Mouse (Mus musculus) embryo, embryonic 11 days (tissue): ENCODE measurements at regions not wholly inside any gene's neighbourhood (a gene's known extent, or its start where the extent isn't known, plus 50 kb on each side); places are given as distances from the start of the nearest gene placed in this dataset.
"Not testable (repeated sequence)": the region's sequence is repeated elsewhere in the genome, so short reads cannot be mapped to it uniquely, and the experiment has no call there.

ENCODE experiments used
- DNase-seq: peaks from one replicate; pipeline ENCODE4 v3.0.0-alpha.2; 2015

- no peak for DNase-seq
Observed at GRCm38 (mm10) chr3:40200174-40200573, 330.9 kb upstream of the Intu start.

GRCm38 (mm10) chr3:40206326-40206725, 324.8 kb upstream of the Intu start:
- peak; percentile 41 for DNase-seq

GRCm38 (mm10) chr3:40211793-40212192, 319.3 kb upstream of the Intu start:
- no peak for DNase-seq

- DNase-seq, result no peak
Observed at GRCm38 (mm10) chr3:40226772-40227171, 304.3 kb upstream of the Intu start.

GRCm38 (mm10) chr3:40243499-40244101, 287.5 kb upstream of the Intu start:
- DNase-seq, result no peak

- DNase-seq, result peak; percentile 27
Observed at GRCm38 (mm10) chr3:40254376-40254775, 276.7 kb upstream of the Intu start.

- DNase-seq, result no peak
Observed at GRCm38 (mm10) chr3:40262536-40262935, 268.6 kb upstream of the Intu start.

GRCm38 (mm10) chr3:40267514-40267913, 263.6 kb upstream of the Intu start:
- DNase-seq, result no peak

- DNase-seq, result no peak
Observed at GRCm38 (mm10) chr3:40282926-40283325, 248.2 kb upstream of the Intu start.

- peak; percentile 3 for DNase-seq
Observed at GRCm38 (mm10) chr3:40286959-40287710, 244.0 kb upstream of the Intu start.

GRCm38 (mm10) chr3:40297120-40297519, 234.0 kb upstream of the Intu start:
- DNase-seq, result no peak

GRCm38 (mm10) chr3:40320319-40320718, 210.8 kb upstream of the Intu start:
- DNase-seq, result peak; percentile 59

GRCm38 (mm10) chr3:40325872-40326803, 204.9 kb upstream of the Intu start:
- DNase-seq, result peak; percentile 70

GRCm38 (mm10) chr3:40339492-40340030, 191.5 kb upstream of the Intu start:
- no peak for DNase-seq

- DNase-seq, result peak; percentile 42
Observed at GRCm38 (mm10) chr3:40355103-40355502, 176.0 kb upstream of the Intu start.

GRCm38 (mm10) chr3:40368421-40368820, 162.7 kb upstream of the Intu start:
- DNase-seq, result no peak

GRCm38 (mm10) chr3:40371411-40371810, 159.7 kb upstream of the Intu start:
- no peak for DNase-seq

GRCm38 (mm10) chr3:40376220-40376619, 154.9 kb upstream of the Intu start:
- DNase-seq, result not testable (repeated sequence)

GRCm38 (mm10) chr3:40377416-40377815, 153.7 kb upstream of the Intu start:
- no peak for DNase-seq

GRCm38 (mm10) chr3:40379063-40379462, 152.0 kb upstream of the Intu start:
- no peak for DNase-seq

GRCm38 (mm10) chr3:40391631-40392030, 139.5 kb upstream of the Intu start:
- DNase-seq, result peak; percentile 85

- DNase-seq, result peak; percentile 50
Observed at GRCm38 (mm10) chr3:40398184-40398583, 132.9 kb upstream of the Intu start.

- no peak for DNase-seq
Observed at GRCm38 (mm10) chr3:40403402-40403801, 127.7 kb upstream of the Intu start.
